Mouse (Mus musculus) myocyte (in vitro differentiated cells): ENCODE measurements around the gene Cbwd1. TPM values are rescaled to one million over a fixed set of nuclear protein-coding genes. Genes with fewer than 3 reads are reported as not detected.

ENCODE experiments used
- H3K27me3 ChIP-seq: one replicate; pipeline ENCODE4 v1.6.1; 2011; ENCODE audit not compliant: control insufficient read depth, insufficient read depth, insufficient read length
- H3K36me3 ChIP-seq: one replicate; pipeline ENCODE4 v1.6.1; 2011; ENCODE audit not compliant: control insufficient read depth, insufficient read depth
- H3K4me2 ChIP-seq: one replicate; pipeline ENCODE4 v1.6.1; 2011; ENCODE audit warnings: low read depth, control low read depth
- H3K4me3 ChIP-seq: one replicate; pipeline ENCODE4 v1.5.1; 2011; ENCODE audit warnings: mild to moderate bottlenecking, control low read depth, moderate library complexity
- H3K79me2 ChIP-seq: one replicate; pipeline ENCODE4 v1.6.1; 2011; ENCODE audit not compliant: control insufficient read depth, insufficient read depth
- H3ac ChIP-seq: one replicate; pipeline ENCODE4 v1.6.1; 2011; ENCODE audit not compliant: control insufficient read depth, insufficient read length
- CEBPB ChIP-seq: IDR thresholded peaks from 2 replicates; pipeline ENCODE4 v1.6.1; 2011; ENCODE audit warnings: mild to moderate bottlenecking, moderate library complexity; ENCODE audit not compliant: poor library complexity, insufficient read depth, severe bottlenecking
- E2F4 ChIP-seq: IDR thresholded peaks from one replicate; pipeline ENCODE4 v1.6.1; 2011; ENCODE audit warnings: mild to moderate bottlenecking, control low read depth, moderate library complexity; ENCODE audit not compliant: insufficient read depth
- MAX ChIP-seq: IDR thresholded peaks from one replicate; pipeline ENCODE4 v1.6.1; 2011; ENCODE audit warnings: low read depth, mild to moderate bottlenecking, control low read depth
- MYOD1 ChIP-seq, 3 experiments: IDR thresholded peaks; one replicate each; pipeline ENCODE4 v1.6.1; 2011; ENCODE audit warnings: control low read depth in 2 of 3, low read depth in 2 of 3, mild to moderate bottlenecking in 2 of 3, moderate library complexity in 1 of 3; ENCODE audit not compliant: insufficient read length in 2 of 3, control insufficient read depth in 1 of 3
- MYOG ChIP-seq, 3 experiments: IDR thresholded peaks; one replicate each; pipeline ENCODE4 v1.6.1; 2011; ENCODE audit warnings: control low read depth in 2 of 3, low read depth in 2 of 3, mild to moderate bottlenecking in 2 of 3; ENCODE audit not compliant: insufficient read length in 2 of 3, control insufficient read depth in 1 of 3, insufficient read depth in 1 of 3
- POLR2A ChIP-seq: IDR thresholded peaks from one replicate; pipeline ENCODE4 v1.6.1; 2011; ENCODE audit warnings: low read depth, mild to moderate bottlenecking, control low read depth, moderate library complexity; ENCODE audit not compliant: insufficient read length
- POLR2AphosphoS2 ChIP-seq: IDR thresholded peaks from one replicate; pipeline ENCODE4 v1.6.1; 2011; ENCODE audit warnings: low read depth, control low read depth; ENCODE audit not compliant: insufficient read length
- REST ChIP-seq: IDR thresholded peaks from one replicate; pipeline ENCODE4 v1.6.1; 2011; ENCODE audit warnings: mild to moderate bottlenecking, control low read depth, moderate library complexity; ENCODE audit not compliant: insufficient read depth, insufficient read length
- SRF ChIP-seq: IDR thresholded peaks from one replicate; pipeline ENCODE4 v1.6.1; 2011; ENCODE audit warnings: low read depth; ENCODE audit not compliant: control insufficient read depth, insufficient read length
- TCF12 ChIP-seq: IDR thresholded peaks from one replicate; pipeline ENCODE4 v1.6.1; 2011; ENCODE audit warnings: mild to moderate bottlenecking, control low read depth; ENCODE audit not compliant: poor library complexity, insufficient read depth, severe bottlenecking
- TCF3 ChIP-seq: IDR thresholded peaks from one replicate; pipeline ENCODE4 v1.6.1; 2011; ENCODE audit warnings: low read depth, control low read depth; ENCODE audit not compliant: insufficient read length
- USF1 ChIP-seq: IDR thresholded peaks from one replicate; pipeline ENCODE4 v1.6.1; 2011; ENCODE audit warnings: low read depth, mild to moderate bottlenecking, control low read depth, moderate library complexity
- polyA plus RNA-seq: library from polyadenylated mRNA; unstranded; fragments of >200 nt; fragmentation: generic; extraction: Trizol; gene quantifications from one replicate; pipeline ENCODE4 v1.2.1, GENCODE M21; 2012; ENCODE audit warnings: missing spikeins

The Cbwd1 gene
- polyA plus RNA-seq, 1 experiment = 9.8 TPM

GRCm38 (mm10) chr19:24937084-24937483 is 24.3 kb downstream of the Cbwd1 start:
- Histone ChIP-seq H3K36me3 (peaks cover 15% of the 10 kb centered on the region), H3K4me3 (no peak overlapping the region), H3K27me3 (no peaks in the 10 kb centered on the region), H3K4me2 (no peak overlapping the region), H3ac (no peak overlapping the region), H3K79me2 (no peaks in the 10 kb centered on the region)
- no peak for TF ChIP-seq SRF
- TF ChIP-seq MYOG (IDR thresholded peaks at IDR 0.05; ENCODE audit: control insufficient read depth in 1 of 3, insufficient read depth in 1 of 3, insufficient read length in 2 of 3, low read depth in 2 of 3) = peak; percentile 61 to 95 (median 77)
- peak; percentile 85 for TF ChIP-seq TCF3
- TF ChIP-seq TCF12 = peak; percentile 84
- peak; percentile 79 to 97 (median 92) for TF ChIP-seq MYOD1 (IDR thresholded peaks at IDR 0.05; ENCODE audit: control insufficient read depth in 1 of 3, insufficient read length in 2 of 3, low read depth in 2 of 3)
- no peak for TF ChIP-seq REST
- no peak for TF ChIP-seq POLR2A

- Histone ChIP-seq H3K27me3 (no peaks in the 10 kb centered on the region), H3ac (no peak overlapping the region), H3K36me3 (peaks cover 10% of the 10 kb centered on the region), H3K4me3 (no peak overlapping the region), H3K4me2 (no peak overlapping the region), H3K79me2 (no peaks in the 10 kb centered on the region)
- no peak for TF ChIP-seq USF1
- TF ChIP-seq SRF = no peak
- TF ChIP-seq MYOG (IDR thresholded peaks at IDR 0.05; ENCODE audit: control insufficient read depth in 1 of 3, insufficient read depth in 1 of 3, insufficient read length in 2 of 3, low read depth in 2 of 3) = no peak
- no peak for TF ChIP-seq REST
- TF ChIP-seq MAX = no peak
- TF ChIP-seq POLR2A = no peak
- TF ChIP-seq MYOD1 (IDR thresholded peaks at IDR 0.05; ENCODE audit: control insufficient read depth in 1 of 3, insufficient read length in 2 of 3, low read depth in 2 of 3) = no peak
These were observed 32.4 kb downstream of the Cbwd1 start for GRCm38 (mm10) chr19:24929041-24929440.

- peaks cover 17% of the 10 kb centered on the region for H3K36me3 ChIP-seq
- H3K79me2 ChIP-seq = no peaks in the 10 kb centered on the region
- H3K4me3 ChIP-seq = no peak overlapping the region
- H3K4me2 ChIP-seq = no peak overlapping the region
- TF ChIP-seq POLR2A = no peak
- no peak for TF ChIP-seq TCF3
- TF ChIP-seq E2F4 = no peak
- no peak for TF ChIP-seq MYOG (IDR thresholded peaks at IDR 0.05; ENCODE audit: control insufficient read depth in 1 of 3, insufficient read depth in 1 of 3, insufficient read length in 2 of 3, low read depth in 2 of 3)
- TF ChIP-seq POLR2AphosphoS2 = no peak
- TF ChIP-seq MAX = no peak
- TF ChIP-seq MYOD1 (IDR thresholded peaks at IDR 0.05; ENCODE audit: control insufficient read depth in 1 of 3, insufficient read length in 2 of 3, low read depth in 2 of 3) = no peak
- H3K27me3 ChIP-seq = no peaks in the 10 kb centered on the region
- H3ac ChIP-seq = no peak overlapping the region
These were observed 40.5 kb downstream of the Cbwd1 start for GRCm38 (mm10) chr19:24920866-24921265.

GRCm38 (mm10) chr19:24908385-24909155 is 52.8 kb downstream of the Cbwd1 start:
- H3K27me3 ChIP-seq = no peaks in the 10 kb centered on the region
- TF ChIP-seq POLR2AphosphoS2 = no peak
- TF ChIP-seq CEBPB = no peak
- TF ChIP-seq MAX = no peak
- no peak for TF ChIP-seq MYOD1 (IDR thresholded peaks at IDR 0.05; ENCODE audit: control insufficient read depth in 1 of 3, insufficient read length in 2 of 3, low read depth in 2 of 3)
- TF ChIP-seq TCF3 = no peak
- TF ChIP-seq USF1 = no peak
- TF ChIP-seq SRF = no peak
- no peak for TF ChIP-seq REST
- TF ChIP-seq MYOG (IDR thresholded peaks at IDR 0.05; ENCODE audit: control insufficient read depth in 1 of 3, insufficient read depth in 1 of 3, insufficient read length in 2 of 3, low read depth in 2 of 3) = no peak
- TF ChIP-seq POLR2A = no peak
- no peak for TF ChIP-seq TCF12
- no peak for TF ChIP-seq E2F4

GRCm38 (mm10) chr19:24907655-24908054 is 53.8 kb downstream of the Cbwd1 start:
- H3K4me2 ChIP-seq = no peak overlapping the region
- H3ac ChIP-seq = no peak overlapping the region
- no peak for TF ChIP-seq TCF12
- TF ChIP-seq SRF = no peak
- no peak for TF ChIP-seq MYOD1 (IDR thresholded peaks at IDR 0.05; ENCODE audit: control insufficient read depth in 1 of 3, insufficient read length in 2 of 3, low read depth in 2 of 3)
- no peak for TF ChIP-seq E2F4
- no peak for TF ChIP-seq MYOG (IDR thresholded peaks at IDR 0.05; ENCODE audit: control insufficient read depth in 1 of 3, insufficient read depth in 1 of 3, insufficient read length in 2 of 3, low read depth in 2 of 3)
- no peak for TF ChIP-seq USF1
- no peak for TF ChIP-seq REST
- H3K36me3 ChIP-seq = no peaks in the 10 kb centered on the region
- no peaks in the 10 kb centered on the region for H3K27me3 ChIP-seq
- H3K4me3 ChIP-seq = no peak overlapping the region
- no peaks in the 10 kb centered on the region for H3K79me2 ChIP-seq

More at GRCm38 (mm10) chr19:24908385-24909155, 52.8 kb downstream of the Cbwd1 start:
- H3K4me3 ChIP-seq = no peak overlapping the region
- H3ac ChIP-seq = no peak overlapping the region
- H3K4me2 ChIP-seq = no peak overlapping the region
- H3K79me2 ChIP-seq = no peaks in the 10 kb centered on the region
- no peaks in the 10 kb centered on the region for H3K36me3 ChIP-seq
